ENCODE assay signal across 11 mouse cellular contexts in genomic region chr13:43900758-43901157, GRCm38 (mm10).
DNase-seq lines count a peak whose midpoint lies in the region; ATAC-seq and TF ChIP-seq lines count a peak whose summit lies in the region.
"Had no signal": no experiment of that assay in that cellular context is flagged by ENCODE, and none has a peak within 500 bp of the region (broad histone marks: within the 10 kb centered on the region; RNA-seq: fewer than 3 reads in every experiment).

No protein-coding gene starts in this region.

- peak; percentile 23 to 55 for DNase-seq in heart, adult 18-20 months
- DNase-seq in liver, postnatal 0 days = no peak
- peak; percentile 79 to 90 for DNase-seq in cerebellum, adult 2 months
- DNase-seq in induced T-regulatory cell, adult 2 months (ENCODE audit: low read depth) = peak; percentile 29
- DNase-seq in ovary, postnatal 10 days (ENCODE audit: low spot score) = no peak
- no peak for DNase-seq in thymus, postnatal 25 days
- DNase-seq: kidney, postnatal 25 days had no signal

- TF ChIP-seq CTCF in liver, postnatal 0 days (IDR thresholded peaks at IDR 0.05; ENCODE audit: low read depth) = no peak
- TF ChIP-seq CTCF in cerebellum, adult 2 months (IDR thresholded peaks at IDR 0.05; ENCODE audit: borderline replicate concordance, insufficient read depth, low read depth, low read length) = no peak

- 0 out of 2 replicates have a peak, but pooled peaks have one; percentile 14 for TF ChIP-seq POLR2A in cerebellum, adult 2 months (IDR thresholded peaks at IDR 0.05; ENCODE audit: borderline replicate concordance, insufficient read depth, low read length)

- no peak for ATAC-seq in heart, embryonic 12.5 days (ENCODE audit: insufficient number of reproducible peaks, low FRiP score)
- 0 out of 2 replicates have a peak, but pooled peaks have one; percentile 40 for ATAC-seq in liver, postnatal 0 days
- ATAC-seq in liver, embryonic 12.5 days = no peak
- ATAC-seq: forebrain, embryonic 14.5 days had no signal

- no peak overlapping the region for H3K4me3 ChIP-seq in heart, embryonic 12.5 days
- no peak overlapping the region for H3K4me3 ChIP-seq in liver, postnatal 0 days (ENCODE audit: low read depth, low read length)
- H3K4me3 ChIP-seq in liver, embryonic 12.5 days = no peak overlapping the region
- H3K4me3 ChIP-seq in cerebellum, adult 2 months (replicated peaks; ENCODE audit: insufficient read depth, low read depth, low read length) = no peak overlapping the region
- H3K4me3 ChIP-seq: lung, embryonic 15.5 days had no signal

- H3K27me3 ChIP-seq in heart, embryonic 12.5 days (replicated peaks) = peaks cover 2% of the 10 kb centered on the region; the same call in 1 of the 2 replicates
- no peaks in the 10 kb centered on the region for H3K27me3 ChIP-seq in liver, postnatal 0 days (ENCODE audit: insufficient read depth, low read length)
- H3K27me3 ChIP-seq in liver, embryonic 12.5 days (replicated peaks) = peaks cover 14% of the 10 kb centered on the region
- H3K27me3 ChIP-seq in cerebellum, adult 2 months (ENCODE audit: control insufficient read depth, insufficient read depth, low read length) = no peaks in the 10 kb centered on the region
- H3K27me3 ChIP-seq: lung, embryonic 15.5 days had no signal

- H3K9me3 ChIP-seq in heart, embryonic 12.5 days (replicated peaks) = no peaks in the 10 kb centered on the region
- no peaks in the 10 kb centered on the region for H3K9me3 ChIP-seq in liver, postnatal 0 days (ENCODE audit: low read length)
- H3K9me3 ChIP-seq in liver, embryonic 12.5 days (replicated peaks) = no peaks in the 10 kb centered on the region
- H3K9me3 ChIP-seq: lung, embryonic 15.5 days had no signal

- H3K4me1 ChIP-seq in heart, embryonic 12.5 days (replicated peaks) = 0 out of 2 replicates have a peak, but pooled peaks cover 3% of the 10 kb centered on the region
- no peaks in the 10 kb centered on the region for H3K4me1 ChIP-seq in liver, postnatal 0 days (ENCODE audit: insufficient read depth)
- no peaks in the 10 kb centered on the region for H3K4me1 ChIP-seq in liver, embryonic 12.5 days
- H3K4me1 ChIP-seq in cerebellum, adult 2 months (ENCODE audit: control insufficient read depth, insufficient read depth, low read length) = peaks cover 41% of the 10 kb centered on the region

- H3K27ac ChIP-seq in heart, embryonic 12.5 days (ENCODE audit: poor library complexity, severe bottlenecking) = no peak overlapping the region
- H3K27ac ChIP-seq in liver, postnatal 0 days (ENCODE audit: low read depth) = no peak overlapping the region
- no peak overlapping the region for H3K27ac ChIP-seq in liver, embryonic 12.5 days
- H3K27ac ChIP-seq in cerebellum, adult 2 months (ENCODE audit: insufficient read depth, low read length) = peak overlapping the region; percentile 73
- H3K27ac ChIP-seq: lung, embryonic 15.5 days had no signal

- H3K9ac ChIP-seq in heart, embryonic 12.5 days = no peak overlapping the region
- H3K9ac ChIP-seq in liver, postnatal 0 days (replicated peaks) = no peak overlapping the region
- H3K9ac ChIP-seq in liver, embryonic 12.5 days = no peak overlapping the region
- H3K9ac ChIP-seq: lung, embryonic 15.5 days had no signal

- H3K4me2 ChIP-seq in heart, embryonic 12.5 days = no peak overlapping the region
- H3K4me2 ChIP-seq in liver, postnatal 0 days (ENCODE audit: low read depth, low read length) = no peak overlapping the region
- H3K4me2 ChIP-seq in liver, embryonic 12.5 days = no peak overlapping the region
- H3K4me2 ChIP-seq: lung, embryonic 15.5 days had no signal

- no peaks in the 10 kb centered on the region for H3K36me3 ChIP-seq in heart, embryonic 12.5 days
- H3K36me3 ChIP-seq in liver, postnatal 0 days (replicated peaks; ENCODE audit: insufficient read depth, low read length) = no peaks in the 10 kb centered on the region
- H3K36me3 ChIP-seq in liver, embryonic 12.5 days = no peaks in the 10 kb centered on the region
- H3K36me3 ChIP-seq: lung, embryonic 15.5 days had no signal

- no peak for TF ChIP-seq EP300 in liver, postnatal 0 days (IDR thresholded peaks at IDR 0.05; ENCODE audit: low read depth)

- 53% methylated on average over 7 of the region's 7 CpGs for WGBS in heart, embryonic 12.5 days
- 43% methylated on average over 7 of the region's 7 CpGs for WGBS in liver, postnatal 0 days (ENCODE audit: insufficient replicate concordance)
- WGBS in liver, embryonic 12.5 days (ENCODE audit: insufficient replicate concordance) = 44% methylated on average over 7 of the region's 7 CpGs
- 6% methylated on average over 7 of the region's 7 CpGs for WGBS in cerebellum, adult 2 months

Comparison
In these comparisons a context has a peak if more than half of its experiments do, and no peak if none do; other contexts are left out.
1. DNase-seq: peak in heart, adult 18-20 months (2 of 2), cerebellum, adult 2 months (2 of 2) and induced T-regulatory cell, adult 2 months (single experiment); none in liver, postnatal 0 days (single experiment), ovary, postnatal 10 days (single experiment) and thymus, postnatal 25 days (single experiment).